Mouse (Mus musculus): ENCODE results near the gene Il1r2.
A peak's percentile ranks its signal among the peaks of the same experiment; 100 is the strongest.

The Il1r2 gene

DNA sequence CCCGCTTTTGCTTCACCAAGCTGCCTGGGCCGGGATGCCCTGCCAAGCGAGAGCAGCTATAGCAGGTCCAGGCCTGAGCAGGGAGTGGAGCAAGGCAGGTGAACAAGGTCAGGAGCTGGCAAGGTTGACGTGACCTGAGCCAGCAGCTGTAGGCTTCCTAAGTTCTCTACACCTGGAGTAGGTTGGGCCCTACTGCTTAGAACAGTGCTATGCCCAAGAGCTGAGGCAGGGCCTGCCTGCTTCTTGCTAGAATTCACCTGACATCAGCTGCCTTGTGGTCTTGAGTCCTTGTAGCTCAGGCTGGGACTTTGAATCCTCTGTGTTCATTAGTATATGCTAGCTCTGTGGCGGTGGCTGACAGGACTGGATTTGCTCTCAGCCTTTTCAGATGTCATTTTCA is at the start of gene Il1r2:
Gene Il1r2, plus strand, starts transcription at position 301 of the 400 bp plus-strand sequence.
- no peak for DNase-seq

DNA sequence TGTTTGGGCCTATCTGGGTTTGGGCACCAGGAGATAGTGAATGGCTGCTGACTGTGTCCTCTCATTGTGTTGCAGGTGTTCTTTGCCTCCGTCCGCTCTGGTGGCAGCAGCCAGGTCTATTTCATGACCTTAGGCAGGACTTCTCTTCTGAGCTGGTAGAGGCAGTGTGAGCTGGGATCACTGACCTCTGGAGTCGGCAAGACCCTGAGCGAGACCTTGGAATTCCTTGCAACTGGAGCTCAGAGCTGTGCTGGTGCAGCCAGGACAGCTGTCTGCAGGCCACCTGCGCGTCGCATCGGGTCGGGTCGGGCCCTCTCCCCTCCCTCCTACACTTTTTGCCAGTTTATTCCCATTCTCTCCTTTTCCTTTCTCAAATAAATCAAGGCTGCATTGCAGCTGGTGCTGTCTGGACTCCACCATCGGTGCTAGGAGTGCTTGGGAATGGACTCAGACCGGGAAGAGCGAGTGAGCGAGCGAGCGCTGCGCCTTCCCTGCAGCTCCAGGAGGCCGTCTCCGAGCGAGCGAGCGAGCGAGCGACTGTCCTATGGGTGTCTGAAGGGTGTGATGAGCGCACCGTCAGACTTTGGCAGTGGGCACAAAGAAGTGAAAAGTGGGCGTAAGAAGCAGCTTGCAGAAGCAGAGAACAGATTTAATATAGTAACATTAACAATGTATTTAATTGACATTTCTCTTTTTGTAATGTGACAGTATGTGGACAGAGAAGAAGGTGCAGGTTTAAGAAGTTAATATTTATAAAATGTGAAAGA is 49.1 kb upstream of the Il1r2 start:
- DNase-seq, result no peak

DNA sequence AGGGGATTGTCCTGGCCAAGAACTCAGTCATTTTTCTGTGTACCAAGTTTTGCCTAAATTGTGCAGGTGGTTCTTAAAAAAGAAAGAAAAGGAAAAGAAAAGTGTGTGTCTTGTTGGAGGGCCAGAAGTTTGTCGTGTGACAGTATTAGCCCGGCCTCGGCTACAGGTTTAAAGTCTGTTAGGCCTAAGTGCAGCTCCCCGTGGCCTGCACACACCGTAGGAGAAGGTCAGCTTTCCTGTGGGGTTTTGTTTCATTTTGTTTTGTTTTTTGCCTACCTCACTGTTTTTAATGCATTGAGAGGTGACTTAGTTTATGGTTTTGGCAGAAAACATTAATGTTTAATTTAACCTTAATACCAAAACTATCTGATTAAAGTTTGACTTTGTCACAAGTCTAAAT is 48.5 kb upstream of the Il1r2 start:
- DNase-seq, result no peak

DNA sequence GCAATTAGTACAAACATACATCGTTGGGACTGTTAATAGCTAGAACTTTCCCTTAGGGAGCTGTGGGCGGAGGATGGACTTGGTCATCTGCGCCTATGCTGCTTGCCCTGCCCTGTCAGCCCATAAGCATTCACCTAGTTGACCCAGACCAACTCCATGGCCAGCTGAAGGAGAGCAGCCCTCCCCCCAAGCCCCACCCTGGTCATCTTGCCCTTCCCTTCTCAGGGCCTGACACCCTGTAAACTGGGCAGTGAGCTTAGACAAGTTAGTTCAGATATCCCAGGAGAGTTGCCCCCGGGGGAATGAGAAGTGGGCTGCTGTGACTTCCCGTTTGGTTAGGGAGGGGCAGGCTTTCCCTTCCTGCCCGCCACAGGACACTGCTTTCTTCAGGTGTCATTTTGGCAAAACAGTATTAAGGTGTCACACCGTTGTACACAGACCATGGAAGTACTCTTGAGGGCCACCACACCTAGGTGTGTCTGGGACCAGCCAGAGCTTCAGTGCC is 46.7 kb upstream of the Il1r2 start:
- peak in 1 of 2 experiments; percentile 15 for DNase-seq

DNA sequence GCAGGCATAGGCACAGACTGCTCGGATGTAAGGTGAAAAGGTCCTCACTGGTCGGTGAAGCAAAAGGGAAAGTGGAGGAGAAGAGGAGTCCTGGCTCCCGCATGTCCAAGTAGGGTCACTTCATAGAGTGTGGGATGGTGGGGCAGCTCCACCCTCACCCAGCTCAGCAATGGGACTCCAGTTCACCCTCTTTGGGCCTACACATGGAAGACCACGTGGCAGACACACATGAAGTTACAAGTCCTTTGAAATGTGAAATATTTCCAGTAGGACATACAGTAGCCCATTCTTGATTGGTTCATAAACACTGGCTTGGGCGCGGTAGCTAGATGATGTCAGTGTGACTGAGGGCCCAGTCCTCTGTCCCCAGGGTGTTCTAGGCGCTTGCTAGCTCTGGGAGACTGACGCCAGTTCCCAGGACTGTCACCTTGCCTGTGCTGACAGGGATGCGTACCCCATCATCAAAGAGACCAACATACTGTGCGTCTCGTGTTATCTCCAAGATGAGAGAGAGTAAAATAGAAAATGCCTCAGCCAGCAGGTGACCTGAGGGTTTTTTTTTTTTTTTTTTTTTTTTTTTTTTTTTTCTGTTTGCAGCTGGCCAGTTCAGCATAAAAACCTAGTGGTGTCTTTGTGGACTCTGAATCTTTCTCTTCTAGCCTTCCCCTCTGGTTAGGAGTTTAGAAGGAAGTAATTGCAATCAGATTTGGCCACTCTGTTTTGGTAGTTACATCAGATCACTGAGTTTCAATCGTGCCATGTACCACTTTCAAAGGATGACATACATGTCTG is 45.5 kb upstream of the Il1r2 start:
- DNase-seq, result no peak

DNA sequence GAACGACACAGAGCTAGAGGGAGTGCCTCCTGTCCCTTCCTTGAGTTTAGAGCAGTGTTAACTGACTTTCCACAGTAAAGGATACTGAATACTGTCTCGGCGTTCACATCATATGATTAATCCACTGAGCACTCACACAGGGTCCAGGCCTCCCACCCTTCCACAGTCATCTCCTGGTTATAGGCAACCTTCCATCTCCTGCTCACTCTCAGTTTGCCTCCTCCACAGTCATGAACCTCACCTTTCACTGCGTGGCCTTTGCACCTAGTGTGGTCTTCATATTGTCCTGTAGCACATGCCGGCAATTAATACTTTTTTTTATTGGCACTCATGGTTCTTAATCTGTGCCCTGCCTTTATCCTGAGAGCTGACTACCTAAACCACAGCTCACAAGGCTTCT is 44.3 kb upstream of the Il1r2 start:
- DNase-seq, result no peak

- no peak for DNase-seq
Observed at GRCm38 (mm10) chr1:40030287-40030975, 43.4 kb upstream of the Il1r2 start.

DNA sequence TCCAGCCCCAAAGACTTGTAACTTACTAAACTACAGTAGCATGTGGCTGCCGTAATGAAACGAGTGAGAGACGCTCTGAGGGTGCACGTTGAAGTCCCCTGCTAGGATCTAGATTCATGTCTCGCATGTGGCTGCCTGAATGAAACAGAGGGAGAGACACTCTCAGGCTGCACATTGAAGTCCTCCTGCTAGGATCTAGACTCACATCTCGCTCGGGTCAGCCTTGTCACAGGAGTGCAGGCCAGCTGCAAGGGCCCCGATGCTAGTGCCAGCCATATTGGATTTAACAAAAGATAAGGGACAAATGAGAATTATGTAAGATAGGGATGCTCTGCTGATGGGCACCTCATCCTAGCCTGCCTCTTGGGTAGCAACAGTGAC is 42.9 kb upstream of the Il1r2 start:
- no peak for DNase-seq

- DNase-seq, result no peak
Observed at GRCm38 (mm10) chr1:40031626-40032025, 42.3 kb upstream of the Il1r2 start.

- DNase-seq, result no peak
Observed at GRCm38 (mm10) chr1:40033315-40033714, 40.6 kb upstream of the Il1r2 start.

GRCm38 (mm10) chr1:40033743-40034420 is 40.0 kb upstream of the Il1r2 start:
- DNase-seq, result no peak

GRCm38 (mm10) chr1:40037831-40038230 is 36.0 kb upstream of the Il1r2 start:
- no peak for DNase-seq

DNA sequence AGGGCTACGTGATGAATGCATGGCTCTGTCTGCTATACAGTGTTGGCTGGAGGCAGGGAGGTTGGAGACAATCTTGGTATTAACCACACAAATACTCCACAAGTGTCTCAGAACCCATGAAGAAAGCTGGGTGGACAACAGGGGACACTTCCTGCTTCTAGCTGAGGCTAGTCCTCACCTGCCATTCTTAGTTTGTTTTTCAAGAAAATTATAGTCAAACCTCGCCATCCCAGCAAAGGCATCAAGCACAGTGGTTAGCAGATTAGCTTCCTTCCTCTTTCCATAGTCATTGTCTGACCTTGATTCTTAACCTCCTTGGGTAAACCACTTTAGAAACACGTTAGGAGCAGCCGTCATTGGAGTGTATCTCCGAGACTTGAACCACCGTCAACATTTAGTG is 28.2 kb upstream of the Il1r2 start:
- no peak for DNase-seq

- DNase-seq, result no peak
Observed at GRCm38 (mm10) chr1:40046600-40046999, 27.3 kb upstream of the Il1r2 start.

GRCm38 (mm10) chr1:40051157-40051556 is 22.7 kb upstream of the Il1r2 start:
- no peak for DNase-seq

DNA sequence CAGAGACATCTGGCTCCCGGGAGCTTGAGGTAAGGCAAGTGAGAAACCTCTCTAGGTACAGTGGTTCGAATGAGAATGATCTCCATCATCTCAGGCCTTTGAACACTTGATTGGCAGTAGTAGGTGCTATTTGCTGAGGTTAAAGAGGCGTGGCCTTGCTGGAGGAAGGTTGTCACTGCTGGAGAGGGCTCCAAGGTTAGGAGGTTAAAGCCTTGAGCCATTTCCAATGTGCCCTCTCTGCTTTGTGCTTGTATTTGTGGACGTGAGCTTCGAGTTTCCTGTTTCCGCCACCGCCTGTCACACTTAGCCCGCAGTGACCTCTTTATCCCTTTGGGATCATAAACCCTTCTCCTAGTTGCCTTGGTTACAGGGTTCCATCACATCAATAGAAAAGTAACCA is 21.7 kb upstream of the Il1r2 start:
- no peak for DNase-seq

- DNase-seq, result no peak
Observed at GRCm38 (mm10) chr1:40053071-40053470, 20.8 kb upstream of the Il1r2 start.

- no peak for DNase-seq
Observed at GRCm38 (mm10) chr1:40055051-40055450, 18.8 kb upstream of the Il1r2 start.

- DNase-seq, result no peak
Observed at GRCm38 (mm10) chr1:40055963-40056362, 17.9 kb upstream of the Il1r2 start.

DNA sequence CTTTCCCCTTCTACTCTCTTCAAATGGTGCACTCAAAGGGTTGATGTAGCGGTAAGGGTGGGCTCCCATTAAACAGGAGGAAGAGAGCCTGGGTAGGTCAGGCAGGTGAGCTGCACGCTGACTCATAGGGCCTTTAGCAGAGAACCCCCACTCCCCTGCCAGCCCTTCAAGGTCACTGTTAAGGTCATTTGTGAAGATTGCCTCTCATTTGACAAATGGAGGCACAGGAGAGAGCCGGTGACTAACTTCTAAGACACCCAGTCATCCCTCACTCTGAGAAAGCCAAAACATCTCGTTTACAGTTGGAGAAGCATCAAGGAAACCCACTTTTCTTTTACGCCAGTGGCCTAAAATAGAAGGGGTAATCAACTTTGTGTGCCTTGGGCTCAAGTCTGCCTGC is 16.5 kb upstream of the Il1r2 start:
- DNase-seq, result no peak

GRCm38 (mm10) chr1:40058013-40058412 is 15.9 kb upstream of the Il1r2 start:
- no peak for DNase-seq

GRCm38 (mm10) chr1:40059122-40059774 is 14.6 kb upstream of the Il1r2 start:
- no peak for DNase-seq
